Mouse (Mus musculus) lung, adult 2 months (tissue): ENCODE measurements at regions not wholly inside any gene's neighbourhood (a gene's known extent, or its start where the extent isn't known, plus 50 kb on each side); places are given as distances from the start of the nearest gene placed in this dataset.

Experiments
- CTCF ChIP-seq: fragments of 200-500 bp; IDR thresholded peaks from 2 replicates; pipeline ENCODE4 v1.5.1; 2011; ENCODE audit warnings: mild to moderate bottlenecking, low read length, control low read depth; ENCODE audit not compliant: insufficient read depth
- POLR2A ChIP-seq: fragments of 200-500 bp; IDR thresholded peaks from 2 replicates; pipeline ENCODE4 v1.6.1; 2011; ENCODE audit warnings: low read depth, mild to moderate bottlenecking, control low read depth, low read length, borderline replicate concordance; ENCODE audit errors: extremely low read depth

DNA sequence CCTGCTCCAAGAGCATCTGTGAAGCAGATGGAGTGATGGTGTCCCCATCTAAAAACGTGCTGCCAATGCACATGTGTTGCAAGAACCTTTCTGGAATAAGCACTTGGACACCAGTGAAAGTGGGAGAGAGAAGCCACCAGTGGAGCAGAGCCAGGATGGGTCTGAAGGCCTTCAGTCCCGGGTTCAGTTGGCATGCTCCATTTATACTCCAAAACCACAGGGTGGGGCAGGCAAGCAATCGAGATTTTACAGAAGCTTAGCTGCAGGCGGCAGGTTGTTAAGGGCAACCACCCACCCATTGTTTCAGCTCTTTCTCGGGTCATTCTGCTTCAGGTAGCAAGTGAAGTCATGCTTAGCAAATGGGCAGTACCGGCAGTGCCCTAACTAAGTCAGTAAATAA is 51.8 kb upstream of the Sv2b start:
- no peak for TF ChIP-seq CTCF
- TF ChIP-seq POLR2A, result no peak
